In the genomic region with DNA sequence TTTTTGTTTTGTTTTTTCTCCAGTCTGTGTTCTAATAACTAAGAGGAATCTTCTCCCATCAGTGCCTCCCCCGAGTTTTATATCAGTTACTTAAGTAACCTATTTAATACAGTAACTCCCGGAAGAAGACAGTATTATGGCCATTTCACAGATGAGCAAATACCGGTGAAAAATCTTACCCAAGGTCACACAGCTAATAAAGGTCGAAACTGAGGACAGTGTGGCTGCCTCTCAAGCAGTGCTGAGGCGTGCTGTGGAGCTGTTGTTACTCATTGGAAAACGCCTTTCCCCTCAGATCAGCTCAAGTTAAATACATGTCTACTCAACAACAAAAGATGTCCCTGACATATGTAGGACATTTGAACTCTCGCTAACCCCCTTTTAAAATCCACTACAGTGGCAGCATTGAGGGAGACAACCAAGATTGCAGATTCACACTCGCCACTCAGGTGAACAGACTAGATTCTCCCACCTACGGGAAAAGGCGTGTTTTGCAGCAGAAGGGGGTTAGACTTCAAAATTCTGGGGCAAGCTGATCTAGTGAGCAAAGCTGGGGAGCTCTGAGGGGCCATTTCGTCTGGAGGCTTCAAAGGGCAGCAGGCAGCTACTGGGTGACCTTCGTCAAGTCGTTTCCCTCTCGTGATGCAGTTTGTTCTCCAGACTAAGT, we compare ENCODE assay signal across 8 mouse cellular contexts. TPM values are rescaled to one million over a fixed set of nuclear protein-coding genes. Genes with fewer than 3 reads are reported as not detected.
DNase-seq lines count a peak whose midpoint lies in the region; ATAC-seq and TF ChIP-seq lines count a peak whose summit lies in the region.

No protein-coding gene starts in this region.

- H3K27ac ChIP-seq in kidney, embryonic 15.5 days, result peak overlapping the region; percentile 94
- peak overlapping the region; percentile 89 for H3K27ac ChIP-seq in heart, embryonic 16.5 days (ENCODE audit: low read length)
- peak overlapping the region; percentile 88 for H3K27ac ChIP-seq in liver, postnatal 0 days (ENCODE audit: low read depth)

- TF ChIP-seq EP300 in liver, postnatal 0 days (IDR thresholded peaks at IDR 0.05; ENCODE audit: low read depth), result no peak

- 23% methylated on average over 14 of the region's 14 CpGs for WGBS in kidney, embryonic 15.5 days
- WGBS in heart, embryonic 16.5 days, result 21% methylated on average over 14 of the region's 14 CpGs
- 16% methylated on average over 14 of the region's 14 CpGs for WGBS in liver, postnatal 0 days (ENCODE audit: insufficient replicate concordance)

- ATAC-seq in kidney, embryonic 15.5 days (replicated peaks; ENCODE audit: low FRiP score), result no peak
- no peak for ATAC-seq in heart, embryonic 16.5 days (replicated peaks; ENCODE audit: extremely low read depth, insufficient read depth, low FRiP score)
- no peak for ATAC-seq in liver, postnatal 0 days
- ATAC-seq in inflammation-experienced regulatory T-cells, adult 6 months, result no peak
- no peak for ATAC-seq in monocyte, adult 5-6 weeks (replicated peaks; ENCODE audit: insufficient number of reproducible peaks, low FRiP score, low TSS enrichment, poor library complexity, severe bottlenecking)

- H3K9me3 ChIP-seq in kidney, embryonic 15.5 days (replicated peaks), result no peaks in the 10 kb centered on the region
- H3K9me3 ChIP-seq in heart, embryonic 16.5 days (replicated peaks; ENCODE audit: control insufficient read depth, low read length), result no peaks in the 10 kb centered on the region
- no peaks in the 10 kb centered on the region for H3K9me3 ChIP-seq in liver, postnatal 0 days (ENCODE audit: low read length)

- H3K36me3 ChIP-seq in kidney, embryonic 15.5 days, result peaks cover 33% of the 10 kb centered on the region
- peaks cover 29% of the 10 kb centered on the region for H3K36me3 ChIP-seq in heart, embryonic 16.5 days (ENCODE audit: control insufficient read depth, insufficient read depth)
- peaks cover 30% of the 10 kb centered on the region for H3K36me3 ChIP-seq in liver, postnatal 0 days (replicated peaks; ENCODE audit: insufficient read depth, low read length)

- TF ChIP-seq CTCF in liver, postnatal 0 days (IDR thresholded peaks at IDR 0.05; ENCODE audit: low read depth), result no peak

- H3K27me3 ChIP-seq in kidney, embryonic 15.5 days, result no peaks in the 10 kb centered on the region
- H3K27me3 ChIP-seq in heart, embryonic 16.5 days (ENCODE audit: control insufficient read depth, insufficient read depth, low read length), result no peaks in the 10 kb centered on the region
- H3K27me3 ChIP-seq in liver, postnatal 0 days (ENCODE audit: insufficient read depth, low read length), result no peaks in the 10 kb centered on the region

- peak overlapping the region; percentile 85 for H3K4me2 ChIP-seq in kidney, embryonic 15.5 days
- H3K4me2 ChIP-seq in heart, embryonic 16.5 days (ENCODE audit: low read depth, low read length), result peak overlapping the region; percentile 61
- peak overlapping the region; percentile 87 for H3K4me2 ChIP-seq in liver, postnatal 0 days (ENCODE audit: low read depth, low read length)

- H3K4me3 ChIP-seq in kidney, embryonic 15.5 days (replicated peaks), result peak overlapping the region; percentile 93
- peak overlapping the region; percentile 82 for H3K4me3 ChIP-seq in heart, embryonic 16.5 days (ENCODE audit: low read length)
- H3K4me3 ChIP-seq in liver, postnatal 0 days (ENCODE audit: low read depth, low read length), result peak overlapping the region; percentile 74

- DNase-seq in kidney, adult 9 months, result no peak
- DNase-seq in ZHBTc4 (ENCODE audit: low read depth, low spot score), result peak; percentile 50
- peak; percentile 44 for DNase-seq in liver, postnatal 0 days
- DNase-seq in layer of hippocampus, postnatal 36 days, result no peak

- peak overlapping the region; percentile 99 for H3K9ac ChIP-seq in kidney, embryonic 15.5 days
- H3K9ac ChIP-seq in heart, embryonic 16.5 days (ENCODE audit: low read length), result peak overlapping the region; percentile 96
- H3K9ac ChIP-seq in liver, postnatal 0 days (replicated peaks), result peak overlapping the region; percentile 95

- H3K4me1 ChIP-seq in kidney, embryonic 15.5 days, result peaks cover 26% of the 10 kb centered on the region
- H3K4me1 ChIP-seq in heart, embryonic 16.5 days (ENCODE audit: control insufficient read depth, insufficient read depth, low read length), result peaks cover 18% of the 10 kb centered on the region
- peaks cover 48% of the 10 kb centered on the region for H3K4me1 ChIP-seq in liver, postnatal 0 days (ENCODE audit: insufficient read depth)

RNA-seq across cellular contexts. Expression of a gene that starts 0.9 kb away (rescaled TPM):
- 428 and 459 TPM in 2 replicates for polyA plus RNA-seq in kidney, embryonic 15.5 days (2015; fragmentation: Nextera tagmentation; extraction: Ambion mirVana)
- 604 and 609 TPM in 2 replicates for polyA plus RNA-seq in heart, embryonic 16.5 days (2015; fragmentation: Nextera tagmentation; extraction: Ambion mirVana)
- polyA plus RNA-seq in liver, postnatal 0 days (2015; fragmentation: Nextera tagmentation; extraction: Ambion mirVana), result 642 and 691 TPM in 2 replicates
- total RNA-seq in layer of hippocampus, postnatal 36 days (2021), result 100 to 1,000 TPM; 203 to 209 TPM
- 100 to 1,000 TPM; 393 to 568 (median 531) TPM for polyA plus RNA-seq in inflammation-experienced regulatory T-cells, adult 6 months (2017; shearing (Covaris generic))
- total RNA-seq in monocyte, adult 5-6 weeks (2017), result 139 to 263 TPM (median 256 TPM) in 3 replicates

RNA-seq across cellular contexts. Expression of a gene that starts 14.5 kb away (rescaled TPM):
- 296 and 297 TPM in 2 replicates for polyA plus RNA-seq in kidney, embryonic 15.5 days (2015; fragmentation: Nextera tagmentation; extraction: Ambion mirVana)
- 340 and 355 TPM in 2 replicates for polyA plus RNA-seq in heart, embryonic 16.5 days (2015; fragmentation: Nextera tagmentation; extraction: Ambion mirVana)
- polyA plus RNA-seq in liver, postnatal 0 days (2015; fragmentation: Nextera tagmentation; extraction: Ambion mirVana), result 145 and 151 TPM in 2 replicates
- 100 to 1,000 TPM; 138 to 139 TPM for total RNA-seq in layer of hippocampus, postnatal 36 days (2021)
- 100 to 1,000 TPM; 101 to 149 (median 103) TPM for polyA plus RNA-seq in inflammation-experienced regulatory T-cells, adult 6 months (2017; shearing (Covaris generic))
- total RNA-seq in monocyte, adult 5-6 weeks (2017), result 57.5 to 129 TPM (median 113 TPM) in 3 replicates

RNA-seq across cellular contexts. Expression of a gene that starts 14.5 kb away (rescaled TPM):
- 11.0 and 12.0 TPM in 2 replicates for polyA plus RNA-seq in kidney, embryonic 15.5 days (2015; fragmentation: Nextera tagmentation; extraction: Ambion mirVana)
- polyA plus RNA-seq in heart, embryonic 16.5 days (2015; fragmentation: Nextera tagmentation; extraction: Ambion mirVana), result 8.1 and 9.4 TPM in 2 replicates
- 16.1 and 17.5 TPM in 2 replicates for polyA plus RNA-seq in liver, postnatal 0 days (2015; fragmentation: Nextera tagmentation; extraction: Ambion mirVana)
- under 1 TPM; 0.27 to 0.40 TPM for total RNA-seq in layer of hippocampus, postnatal 36 days (2021)
- 1 to 10 TPM; 2.7 to 5.1 (median 4.0) TPM for polyA plus RNA-seq in inflammation-experienced regulatory T-cells, adult 6 months (2017; shearing (Covaris generic))
- total RNA-seq in monocyte, adult 5-6 weeks (2017), result 6.1 to 11.4 TPM (median 7.8 TPM) in 3 replicates

RNA-seq across cellular contexts. Expression of a gene that starts 14.5 kb away (rescaled TPM):
- polyA plus RNA-seq in kidney, embryonic 15.5 days (2015; fragmentation: Nextera tagmentation; extraction: Ambion mirVana), result 61.1 and 61.7 TPM in 2 replicates
- 44.1 and 47.8 TPM in 2 replicates for polyA plus RNA-seq in heart, embryonic 16.5 days (2015; fragmentation: Nextera tagmentation; extraction: Ambion mirVana)
- 34.6 TPM in 2 replicates for polyA plus RNA-seq in liver, postnatal 0 days (2015; fragmentation: Nextera tagmentation; extraction: Ambion mirVana)
- 10 to 100 TPM; 32.8 to 38.9 TPM for total RNA-seq in layer of hippocampus, postnatal 36 days (2021)
- 10 to 100 TPM; 40.7 to 74.7 (median 50.9) TPM for polyA plus RNA-seq in inflammation-experienced regulatory T-cells, adult 6 months (2017; shearing (Covaris generic))
- total RNA-seq in monocyte, adult 5-6 weeks (2017), result 155 to 216 TPM (median 169 TPM) in 3 replicates

RNA-seq across cellular contexts. Expression of a gene that starts 26.8 kb away (rescaled TPM):
- polyA plus RNA-seq in kidney, embryonic 15.5 days (2015; fragmentation: Nextera tagmentation; extraction: Ambion mirVana), result 12.9 and 18.6 TPM in 2 replicates
- 13.6 and 15.7 TPM in 2 replicates for polyA plus RNA-seq in heart, embryonic 16.5 days (2015; fragmentation: Nextera tagmentation; extraction: Ambion mirVana)
- 42.0 and 44.9 TPM in 2 replicates for polyA plus RNA-seq in liver, postnatal 0 days (2015; fragmentation: Nextera tagmentation; extraction: Ambion mirVana)
- total RNA-seq in layer of hippocampus, postnatal 36 days (2021), result 10 to 100 TPM; 40.9 to 47.4 TPM
- 1 to 10 TPM in 2 of 3 experiments, not detected in 1; 2.6 to 3.5 TPM for polyA plus RNA-seq in inflammation-experienced regulatory T-cells, adult 6 months (2017; shearing (Covaris generic))
- 0.57 to 2.1 TPM in 2 of 3 replicates, not detected in the other for total RNA-seq in monocyte, adult 5-6 weeks (2017)

Comparison
In these comparisons a context has a peak if more than half of its experiments do, and no peak if none do; other contexts are left out.
1. DNase-seq: peak in ZHBTc4 (single experiment) and liver, postnatal 0 days (single experiment); none in kidney, adult 9 months (single experiment) and layer of hippocampus, postnatal 36 days (0 of 2).
2. Peak in every context shown above with its lines, with median percentiles within 50 percentile points of each other: H3K27ac ChIP-seq, H3K4me2 ChIP-seq, H3K4me3 ChIP-seq and H3K9ac ChIP-seq.